Mouse (Mus musculus): ENCODE measurements around the gene Dalrd3.

Gene Dalrd3

DNA sequence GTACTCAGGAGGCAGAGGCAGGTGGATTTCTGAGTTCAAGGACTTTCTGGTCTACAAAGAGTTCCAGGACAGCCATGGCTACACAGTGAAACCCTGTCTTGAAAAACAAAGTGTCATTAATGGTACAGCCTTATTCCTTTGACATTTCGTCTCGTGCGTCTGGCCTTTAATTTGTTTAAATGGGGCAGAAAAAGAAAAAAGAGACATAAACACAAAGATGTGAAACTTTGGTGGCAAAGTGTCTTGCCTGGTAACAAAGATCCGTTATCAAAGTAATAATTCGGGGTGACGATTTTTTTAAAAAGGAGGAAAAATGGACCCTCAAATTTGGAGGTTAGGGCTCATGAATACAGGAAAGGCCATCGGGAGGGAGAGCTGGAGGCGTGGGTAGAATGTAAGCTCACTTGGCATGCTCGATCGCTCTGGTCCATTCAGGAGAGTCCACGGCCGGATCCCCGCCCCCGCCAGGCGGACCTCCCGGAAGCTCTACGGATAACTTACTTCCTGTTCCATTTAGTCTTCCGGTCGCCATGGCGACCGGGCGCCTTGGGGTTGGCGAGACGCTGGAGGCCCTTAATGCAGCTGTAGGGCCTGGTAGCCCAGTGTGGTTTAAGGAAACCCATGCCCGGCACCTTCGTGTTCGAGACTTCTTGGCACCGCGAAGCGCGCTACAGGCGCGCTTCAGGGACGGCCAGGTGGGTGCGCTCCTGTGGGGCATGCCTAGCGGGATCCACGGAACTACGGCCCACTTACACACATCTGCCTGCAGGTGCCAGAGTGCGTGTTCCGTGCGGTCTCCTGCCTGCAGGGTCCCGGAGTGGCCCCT, at the start of gene Dalrd3:
TSS of gene Dalrd3 (plus strand) at position 506 of the 826 bp plus-strand sequence.
- peak; percentile 94 for DNase-seq (ENCODE audit: low spot score)

DNA sequence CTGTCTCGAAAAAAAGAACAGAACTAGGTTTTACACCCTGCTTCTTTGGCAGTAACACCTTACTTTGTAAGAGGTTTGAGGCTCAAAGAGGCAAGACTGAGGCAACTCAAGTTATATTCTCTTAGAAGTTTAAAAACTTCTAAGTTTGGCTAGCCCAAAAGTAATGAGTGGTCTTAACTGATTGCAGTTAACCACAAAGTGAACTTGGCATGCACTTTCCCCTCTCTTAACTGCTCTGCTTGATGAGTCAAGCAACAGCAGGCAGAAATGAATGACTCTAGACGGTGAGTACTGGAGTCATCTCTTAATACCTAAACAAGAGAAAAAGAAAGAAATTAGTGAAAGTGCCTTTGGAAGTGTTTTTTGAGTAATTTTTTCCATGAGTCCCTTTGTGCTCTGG, 48.1 kb upstream of the Dalrd3 start:
- no peak for DNase-seq (ENCODE audit: low spot score)

DNA sequence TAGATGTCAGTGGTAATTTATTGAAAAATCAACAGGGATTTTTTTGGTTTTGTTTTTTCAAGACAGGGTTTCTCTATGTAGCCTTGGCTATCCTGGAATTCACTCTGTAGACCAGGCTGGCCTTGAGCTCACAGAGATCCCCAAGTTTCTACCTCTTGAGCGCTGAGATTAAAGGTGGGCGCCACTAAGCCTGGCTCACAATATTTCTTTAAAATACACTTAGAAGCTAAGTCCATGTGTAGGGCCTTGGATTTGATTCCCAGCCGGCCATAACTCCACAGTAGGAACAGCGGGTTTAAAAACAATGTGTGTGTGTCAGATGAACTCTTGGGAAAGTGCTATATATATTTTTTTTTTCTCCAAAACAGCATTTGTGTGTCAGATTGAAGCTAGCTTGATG, 46.3 kb upstream of the Dalrd3 start:
- no peak for DNase-seq (ENCODE audit: low spot score)

DNA sequence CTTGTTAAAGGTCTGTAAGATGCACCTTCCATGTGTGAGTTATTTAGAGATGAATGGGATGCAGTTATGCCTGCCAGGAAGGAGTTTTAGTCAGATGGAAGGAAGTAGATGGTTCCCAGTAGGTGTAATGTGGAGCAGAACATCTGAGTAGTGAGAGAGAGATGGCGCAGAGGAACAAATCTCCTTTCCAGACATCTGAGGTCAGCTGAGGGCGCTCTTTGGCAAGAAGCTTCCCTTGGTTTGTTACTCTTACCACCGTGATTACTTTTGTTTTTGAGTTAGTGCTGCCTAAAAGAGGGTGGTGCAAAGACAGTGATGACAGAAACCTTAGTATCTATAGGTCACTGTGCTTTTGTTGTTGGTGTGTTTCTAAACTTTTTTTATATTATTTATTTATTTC, 44.3 kb upstream of the Dalrd3 start:
- no peak for DNase-seq (ENCODE audit: low spot score)

DNA sequence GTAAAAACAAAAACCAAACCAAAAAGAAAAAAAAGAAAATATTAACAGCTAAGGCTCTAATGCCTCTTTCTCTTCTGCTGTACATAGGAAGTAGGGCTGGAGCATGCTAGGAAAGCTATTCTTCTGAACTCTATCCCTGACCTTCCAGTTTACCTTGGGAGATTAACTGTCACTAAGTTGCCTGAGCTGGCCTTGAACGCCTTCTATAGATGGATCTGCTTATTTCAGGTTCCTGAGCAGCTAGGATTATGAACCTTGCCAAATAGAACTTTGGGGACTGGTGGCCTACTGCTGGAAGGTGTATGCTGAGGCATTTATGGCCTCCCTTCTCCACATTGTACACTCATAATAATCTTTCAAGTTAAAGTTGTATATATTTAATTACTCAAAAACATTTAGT, 38.7 kb upstream of the Dalrd3 start:
- DNase-seq (ENCODE audit: low spot score), result no peak

DNA sequence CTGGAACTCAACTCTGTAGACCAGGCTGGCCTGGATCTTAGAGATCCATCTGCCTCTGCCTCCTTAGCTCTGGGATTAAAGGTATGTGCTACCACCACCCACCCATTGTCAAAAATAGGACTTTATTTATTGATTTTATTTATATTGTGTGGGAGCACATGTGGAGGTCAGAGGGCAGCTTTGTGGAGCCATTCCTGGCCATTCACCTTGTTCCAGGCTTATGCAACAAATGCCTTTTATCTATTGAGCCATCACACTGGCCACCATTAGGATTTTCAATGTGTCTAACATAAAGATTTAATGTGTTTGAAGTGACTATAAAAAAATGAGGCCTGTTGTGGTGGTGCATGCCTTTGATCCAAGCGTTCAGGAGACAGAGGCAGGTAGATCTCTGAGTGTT, 38.2 kb upstream of the Dalrd3 start:
- DNase-seq (ENCODE audit: low spot score), result no peak

DNA sequence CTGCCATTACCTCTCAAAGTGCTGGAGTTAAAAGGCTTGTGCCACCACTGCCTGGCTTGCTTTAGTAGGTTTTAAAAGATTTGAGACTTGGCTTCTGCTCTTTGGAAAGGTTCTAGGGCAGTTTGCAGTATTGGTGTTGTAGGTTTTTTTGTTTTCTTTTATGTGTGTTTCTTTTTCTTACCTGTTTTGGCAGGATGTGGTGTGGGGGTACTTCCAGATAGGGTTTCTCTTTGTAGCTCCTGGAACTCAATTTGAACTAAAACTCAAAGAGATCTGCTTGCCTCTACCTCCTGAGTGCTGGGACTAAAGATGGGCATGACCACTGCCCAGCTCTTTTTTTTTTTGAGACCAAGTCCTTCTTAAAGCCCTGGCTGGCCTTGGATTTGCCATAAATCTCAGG, 28.8 kb upstream of the Dalrd3 start:
- DNase-seq (ENCODE audit: low spot score), result no peak

DNA sequence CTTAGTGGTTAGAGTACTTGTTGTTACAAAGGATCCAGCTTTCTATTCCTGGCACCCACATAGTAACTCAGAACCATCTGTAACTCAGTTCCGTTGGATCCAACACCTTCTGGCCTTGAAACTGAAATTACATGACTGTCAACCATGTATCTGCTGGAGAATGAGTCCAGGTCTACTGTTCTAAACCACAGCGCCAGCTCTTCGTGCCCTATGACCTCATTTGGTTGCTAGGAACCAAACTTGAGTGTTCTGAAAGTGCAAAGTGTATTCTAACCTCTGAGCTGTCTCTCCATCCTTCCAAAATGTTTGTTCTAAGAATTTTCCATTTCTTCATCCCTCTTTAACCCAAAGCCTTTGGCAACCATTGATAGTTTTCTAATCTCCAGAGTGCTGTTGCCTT, 23.7 kb upstream of the Dalrd3 start:
- DNase-seq (ENCODE audit: low spot score), result no peak

DNA sequence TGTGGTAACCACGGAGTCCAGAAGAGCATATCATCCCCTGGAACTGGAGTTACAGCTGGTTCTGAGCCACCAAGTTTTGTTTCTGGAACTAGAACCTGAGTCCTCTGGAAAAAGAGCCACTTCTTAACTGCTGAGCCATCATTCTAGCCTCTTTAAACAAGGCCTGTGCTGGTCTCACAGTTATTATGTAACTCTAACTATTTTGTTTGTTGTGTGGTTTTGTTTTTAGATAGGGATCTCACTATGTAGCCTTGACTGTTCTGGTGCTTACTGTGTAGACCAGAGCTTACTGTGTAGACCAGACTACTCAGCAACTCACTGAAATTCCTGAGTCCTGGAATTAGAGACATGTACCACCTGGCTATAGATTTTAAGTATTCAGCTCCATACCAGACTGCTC, 22.8 kb upstream of the Dalrd3 start:
- DNase-seq (ENCODE audit: low spot score), result no peak

DNA sequence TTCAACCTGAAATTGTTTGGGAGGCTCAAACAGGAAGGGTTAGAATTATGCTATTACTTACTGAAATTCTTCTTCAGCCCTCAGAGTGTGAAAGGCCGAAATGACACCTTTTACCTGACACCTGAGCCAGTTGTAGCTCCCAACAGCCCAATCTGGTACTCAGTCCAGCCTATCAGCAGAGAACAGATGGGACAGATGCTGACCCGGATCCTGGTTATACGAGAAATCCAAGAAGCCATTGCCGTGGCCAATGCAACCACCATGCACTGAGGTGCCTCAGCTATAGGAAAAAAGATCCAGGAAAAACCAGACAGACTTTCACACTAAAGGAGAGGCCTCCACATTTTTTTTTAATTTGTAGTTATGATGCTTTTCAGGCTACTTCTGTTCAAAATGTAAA, 10.5 kb upstream of the Dalrd3 start:
- DNase-seq (ENCODE audit: low spot score), result no peak

DNA sequence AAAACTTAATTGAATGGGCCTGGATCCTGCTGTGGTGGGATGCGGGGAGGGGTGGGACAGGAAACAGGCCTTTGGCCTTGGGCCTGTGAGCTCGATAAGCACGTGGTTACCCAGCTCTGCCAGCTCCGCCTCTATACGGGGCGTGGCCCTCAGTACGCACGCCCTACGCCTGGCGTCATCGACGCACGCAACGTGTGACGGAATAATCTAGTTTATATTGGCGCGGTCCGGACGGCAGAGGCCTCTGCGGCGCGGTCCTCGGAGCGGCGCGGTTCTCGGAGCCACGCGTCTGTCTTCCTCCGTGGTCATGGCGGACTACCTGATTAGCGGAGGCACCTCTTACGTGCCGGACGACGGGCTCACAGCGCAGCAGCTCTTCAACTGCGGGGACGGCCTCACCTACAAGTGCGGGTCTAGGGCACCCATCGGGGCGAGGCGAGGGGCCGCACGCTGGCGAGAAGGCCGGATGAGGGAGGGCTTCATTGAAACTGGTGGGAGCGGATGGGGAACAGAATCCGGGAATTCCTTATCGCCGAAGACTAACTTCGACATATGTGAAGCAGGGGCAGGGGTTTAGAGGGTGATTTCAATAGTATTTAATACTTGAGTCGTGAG, 9.4 kb upstream of the Dalrd3 start, which contains the start of gene Impdh2:
TSS of gene Impdh2 (plus strand) at position 60 of the 615 bp plus-strand sequence.
- DNase-seq (ENCODE audit: low spot score), result peak; percentile 94

DNA sequence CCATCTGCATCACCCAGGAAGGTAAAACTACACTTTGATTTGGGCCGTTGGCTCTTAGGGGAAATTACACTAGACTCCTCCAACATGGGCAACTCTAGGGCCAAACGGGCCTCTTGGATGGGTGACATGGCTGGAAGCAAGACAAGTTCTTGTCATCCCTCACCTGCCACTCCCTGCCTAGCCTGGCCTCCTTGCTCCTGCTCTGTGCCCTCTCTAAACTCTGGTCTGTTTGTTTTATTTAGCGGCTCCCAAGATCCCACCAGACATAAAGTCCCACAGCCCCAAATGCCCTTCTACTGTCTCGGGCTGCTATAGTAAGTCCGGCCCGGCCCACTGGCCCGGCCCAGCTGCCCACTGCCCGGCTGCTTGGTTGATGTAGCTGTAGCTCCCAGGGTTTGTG, 6.0 kb upstream of the Dalrd3 start:
- DNase-seq (ENCODE audit: low spot score), result no peak

DNA sequence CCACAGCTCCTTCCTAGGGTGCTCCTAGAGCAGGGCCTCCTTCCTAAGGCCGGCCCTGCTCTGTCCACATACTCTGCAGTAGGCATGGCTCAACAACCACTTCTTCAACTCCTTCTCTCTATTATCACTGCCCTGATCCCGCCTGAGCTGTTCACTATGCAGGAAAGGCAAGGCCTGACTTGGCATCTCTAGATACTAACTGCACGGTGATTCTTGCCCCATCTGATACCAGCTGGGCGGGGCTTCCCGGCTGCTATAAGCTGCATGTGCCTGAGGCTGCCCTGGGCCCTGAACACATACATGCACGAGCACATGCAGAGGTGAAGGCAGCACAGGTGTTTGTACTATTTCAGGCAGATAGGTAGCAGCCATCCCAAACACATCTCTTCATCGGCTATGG, 5.6 kb upstream of the Dalrd3 start:
- DNase-seq (ENCODE audit: low spot score), result no peak

DNA sequence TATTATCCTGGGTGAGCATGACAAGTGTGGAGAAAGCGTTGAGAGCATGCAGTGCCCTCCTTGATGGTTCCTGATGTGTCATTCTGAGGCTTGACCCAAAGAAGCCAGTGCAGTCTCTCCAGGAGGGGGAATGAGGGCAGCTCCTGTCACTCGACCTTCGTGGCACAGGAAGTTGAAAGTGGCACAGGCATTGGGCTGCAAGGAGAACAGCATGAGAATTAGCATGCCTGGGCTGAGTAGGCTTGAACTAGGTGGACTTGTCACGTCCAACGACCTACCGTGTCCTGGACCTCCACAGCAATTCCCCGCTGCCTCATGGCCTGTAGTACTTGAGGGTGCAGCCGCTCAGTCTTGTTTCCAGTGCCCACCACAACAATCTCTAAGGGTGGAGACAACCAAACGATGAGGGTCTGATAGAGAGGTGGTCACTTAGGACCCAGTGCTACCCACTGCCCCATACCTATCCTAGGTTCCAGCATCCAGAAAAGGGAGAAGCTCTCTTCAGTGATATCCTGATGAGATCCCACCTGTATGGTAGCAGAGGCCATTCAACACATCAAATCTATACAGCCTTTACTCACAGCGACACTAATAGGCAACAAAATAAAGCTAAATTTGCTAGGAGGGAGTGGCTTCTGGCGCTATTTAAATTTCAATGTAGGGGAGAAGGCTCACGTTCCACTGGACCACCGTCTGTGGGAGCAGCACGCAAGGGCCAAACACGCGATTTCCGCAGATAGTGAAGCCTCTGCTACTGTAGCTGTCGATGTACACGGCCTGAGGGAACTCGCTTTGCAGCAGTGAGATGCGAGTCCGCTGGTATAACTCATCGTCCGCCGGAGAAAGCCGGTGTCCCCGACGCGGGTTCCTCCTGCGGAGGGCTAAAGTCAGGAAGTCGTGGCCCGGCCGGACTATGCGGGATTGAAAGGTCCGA, 3.5 kb upstream of the Dalrd3 start:
- no peak for DNase-seq (ENCODE audit: low spot score)

DNA sequence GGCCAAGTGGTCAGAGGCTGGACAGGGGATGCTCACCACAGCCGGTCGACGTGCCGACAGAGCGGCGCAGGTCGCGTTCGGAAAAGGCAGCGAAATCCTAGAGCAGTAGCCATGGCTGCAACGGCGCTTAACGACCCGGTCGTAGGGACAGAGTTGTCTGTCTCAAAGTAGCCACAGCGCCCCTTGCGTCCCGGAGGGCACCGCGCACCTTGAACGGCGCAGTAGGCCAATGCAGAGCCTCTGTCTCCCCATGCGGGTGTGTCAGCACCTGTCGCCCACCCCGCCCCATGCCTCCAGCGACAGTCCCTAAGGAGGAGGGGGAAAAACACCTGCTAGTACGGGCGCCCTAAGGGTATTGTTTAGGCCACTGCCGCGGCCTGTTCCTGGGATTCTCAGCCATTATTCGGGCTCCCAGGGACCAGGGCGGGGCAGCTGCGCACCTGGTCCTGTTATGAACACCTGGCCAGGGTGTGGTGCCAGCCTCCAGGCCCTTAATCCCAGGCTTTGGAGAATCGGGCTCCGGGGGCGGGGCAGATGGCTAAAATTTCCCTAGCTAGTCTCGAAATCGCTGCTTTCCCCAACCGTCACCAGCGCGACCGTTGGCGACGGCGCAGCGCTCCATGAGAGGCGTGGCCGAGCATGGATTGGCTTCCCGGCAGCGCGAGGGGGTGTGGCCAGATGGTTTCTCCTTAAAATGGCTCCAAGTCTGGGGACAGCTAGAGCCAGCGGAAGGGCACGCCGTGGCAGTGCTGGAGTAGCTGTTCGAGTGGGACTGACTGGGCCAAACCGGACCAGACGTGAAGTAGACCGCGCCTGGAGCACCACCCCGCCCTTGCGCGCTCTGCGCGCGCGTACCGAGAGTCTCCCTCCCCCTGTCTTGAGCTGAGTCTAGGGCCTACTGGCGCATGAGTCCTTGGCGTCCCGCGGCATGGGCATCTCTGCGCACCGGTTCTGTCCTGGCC, 2.6 kb upstream of the Dalrd3 start, which contains the start of gene Ndufaf3:
TSS of gene Ndufaf3 (minus strand) at position 620 of the 962 bp plus-strand sequence.
- DNase-seq (ENCODE audit: low spot score), result peak; percentile 96

DNA sequence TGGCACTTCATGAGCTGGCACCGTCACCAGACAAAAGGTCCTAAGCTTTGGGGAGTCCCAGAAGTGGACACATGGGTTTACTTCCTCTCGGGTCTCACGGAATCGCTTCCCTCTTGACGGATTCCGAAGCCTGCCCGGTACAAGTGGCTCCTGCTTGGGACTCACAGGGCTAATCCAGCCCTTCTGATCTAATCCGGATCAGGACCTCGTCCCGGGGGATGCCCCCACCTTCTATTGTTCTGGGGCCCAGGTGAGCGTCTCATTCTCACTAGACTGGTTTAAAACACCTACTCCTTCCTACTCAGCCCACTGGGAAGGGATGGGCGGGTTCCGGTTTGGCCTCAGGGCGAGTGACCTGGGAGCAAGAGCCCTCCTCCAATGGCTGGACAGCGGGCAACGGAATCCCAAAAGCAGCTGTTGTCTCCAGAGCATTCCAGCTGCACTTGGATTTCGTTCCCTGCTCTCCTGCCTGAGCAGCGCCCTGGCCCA, 1.7 kb upstream of the Dalrd3 start:
- peak; percentile 40 for DNase-seq (ENCODE audit: low spot score)

DNA sequence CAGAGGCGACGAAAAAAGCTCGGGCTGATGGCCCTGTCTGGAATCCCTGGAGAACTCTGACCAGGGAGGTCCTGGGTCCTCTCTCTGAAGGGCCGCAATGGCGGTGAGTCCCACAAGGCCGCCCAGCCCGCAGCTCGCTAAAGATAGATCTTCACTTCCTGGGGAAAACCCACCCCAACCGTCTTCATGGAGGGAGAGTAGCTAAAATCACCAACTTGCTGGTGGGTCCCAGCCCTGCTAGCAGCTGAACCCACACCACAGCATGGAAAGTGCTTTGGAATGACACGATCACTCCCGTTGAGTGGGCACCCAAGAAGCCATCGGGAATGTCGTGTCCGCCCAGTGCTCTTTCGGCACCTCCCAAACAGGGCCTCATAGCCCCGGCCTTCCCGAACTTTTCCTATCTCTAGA, 1.2 kb upstream of the Dalrd3 start:
- no peak for DNase-seq (ENCODE audit: low spot score)

DNA sequence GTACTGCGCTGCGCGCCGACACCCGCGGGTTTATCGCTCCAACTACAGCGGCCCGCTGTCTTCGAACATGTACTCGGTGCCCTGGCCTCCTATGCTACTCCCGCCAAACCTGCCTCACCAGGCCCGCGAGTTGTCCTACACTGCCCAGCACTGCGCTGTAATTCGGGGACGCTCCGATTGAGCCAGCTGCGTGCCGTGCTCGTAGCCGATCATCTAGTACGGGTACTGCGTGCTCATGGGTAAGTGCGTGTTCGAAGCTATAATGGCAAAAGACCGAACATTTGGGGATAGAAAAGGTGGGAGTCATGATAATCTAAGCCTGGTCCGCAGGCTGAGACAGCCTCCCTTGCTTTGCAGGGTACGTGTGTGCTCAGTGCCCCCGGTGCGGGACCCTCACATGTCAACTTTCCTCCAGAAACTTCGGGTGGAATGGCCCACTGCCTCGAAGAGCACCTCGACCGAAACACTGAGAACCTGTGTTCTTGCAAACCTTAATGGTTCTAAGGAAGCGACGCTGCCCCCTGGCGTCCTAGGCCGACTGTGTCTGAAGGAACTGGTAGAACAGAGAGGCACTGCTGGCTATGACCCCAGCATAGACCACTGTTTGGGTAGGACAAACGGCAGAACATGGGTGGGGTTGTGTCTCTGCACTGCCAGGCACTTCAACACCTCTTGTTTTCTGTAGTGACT, 666 bp downstream of the Dalrd3 start:
- peak; percentile 88 for DNase-seq (ENCODE audit: low spot score)

DNA sequence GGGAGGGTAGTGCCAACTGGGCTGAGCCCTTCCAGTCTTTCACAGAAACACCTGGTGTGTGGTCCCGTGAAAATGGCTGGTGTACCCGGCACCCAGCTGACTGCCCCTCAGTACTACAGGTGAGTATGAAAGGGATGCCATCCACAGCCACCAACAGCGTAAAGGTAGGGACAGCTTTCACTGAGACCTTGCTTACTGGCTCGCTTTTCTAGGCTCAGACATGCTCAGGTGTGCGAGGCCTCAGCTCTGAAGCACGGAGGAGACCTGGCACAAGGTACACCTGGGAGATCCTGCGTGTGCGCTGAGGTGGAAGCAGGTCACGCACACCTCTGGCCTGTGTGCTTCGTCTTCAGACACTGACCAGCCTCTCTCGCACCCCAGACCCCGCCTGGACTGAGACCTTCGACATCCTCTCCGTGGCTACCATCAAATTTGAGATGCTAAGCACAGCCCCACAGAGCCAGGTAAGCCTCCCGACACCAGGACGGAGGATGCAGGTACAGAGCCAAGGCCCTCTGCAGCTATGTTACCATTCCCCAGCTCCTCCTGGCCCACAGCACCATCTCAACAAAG, 1.8 kb downstream of the Dalrd3 start:
- no peak for DNase-seq (ENCODE audit: low spot score)

DNA sequence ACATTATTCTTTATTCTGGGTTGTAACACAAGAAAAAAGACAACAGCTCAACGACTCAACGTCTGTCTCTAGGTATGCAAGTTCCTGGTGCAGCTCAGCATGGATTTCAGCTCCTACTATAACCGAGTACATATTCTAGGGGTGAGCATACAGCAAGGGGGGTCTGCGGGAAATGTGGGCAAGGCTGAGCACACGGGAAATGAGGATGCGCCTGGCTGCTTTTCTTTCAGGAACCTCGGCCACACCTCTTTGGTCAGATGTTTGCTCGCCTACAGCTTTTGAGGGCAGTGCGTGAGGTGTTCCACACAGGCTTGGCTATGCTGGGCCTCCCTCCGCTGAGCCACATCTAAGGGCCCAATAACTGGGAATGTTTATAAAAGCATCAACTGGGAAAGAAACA, 2.6 kb downstream of the Dalrd3 start:
- DNase-seq (ENCODE audit: low spot score), result no peak

Measured in urinary bladder, postnatal 14 days (tissue).